Mouse (Mus musculus): ENCODE measurements around the gene 1700037H04Rik. TPM values are rescaled to one million over a fixed set of nuclear protein-coding genes. Genes with fewer than 3 reads are reported as not detected.

Gene 1700037H04Rik
- total and polyA plus RNA-seq, 2 experiments from 2014 or later, result 35.9 to 48.3 TPM

DNA sequence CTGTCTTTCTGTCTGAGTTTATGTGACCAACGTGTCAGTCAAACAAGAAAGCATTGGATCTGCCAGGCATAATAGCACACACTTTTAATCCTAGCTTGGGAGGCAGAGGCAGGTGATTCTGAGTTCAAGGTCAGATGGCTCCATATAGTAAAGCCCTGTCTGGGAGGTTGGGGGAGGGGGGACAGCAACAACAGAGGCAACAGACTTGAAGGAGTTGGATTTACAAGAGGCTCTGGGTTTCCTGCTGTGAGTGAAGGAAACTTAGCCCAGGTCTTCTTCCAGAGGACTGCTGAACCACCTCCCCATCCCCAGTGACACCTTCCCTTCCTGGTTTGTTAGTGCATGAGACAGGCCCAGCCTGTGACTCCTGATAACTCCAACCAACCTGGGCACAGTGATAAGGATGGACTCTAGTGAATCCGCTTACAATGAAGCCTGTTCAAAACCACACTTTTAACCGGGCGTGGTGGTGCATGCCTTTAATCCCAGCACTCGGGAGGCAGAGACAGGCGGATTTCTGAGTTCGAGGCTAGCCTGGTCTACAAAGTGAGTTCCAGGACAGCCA lies 7.6 kb downstream of the 1700037H04Rik start:
- H3K9ac ChIP-seq (replicated peaks; ENCODE audit: low read depth, low read length), result no peak overlapping the region
- H3K9me3 ChIP-seq (replicated peaks; ENCODE audit: control insufficient read depth, low read length), result no peaks in the 10 kb centered on the region
- peaks cover 44% of the 10 kb centered on the region for H3K36me3 ChIP-seq (replicated peaks; ENCODE audit: control insufficient read depth, insufficient read depth, low read length)
- H3K4me2 ChIP-seq (ENCODE audit: low read depth, low read length), result no peak overlapping the region
- DNase-seq (ENCODE audit: low spot score) (no peak), ATAC-seq (ENCODE audit: insufficient read depth, low read depth) (no peak)
- H3K4me3 ChIP-seq (ENCODE audit: low read depth, low read length), result no peak overlapping the region
- WGBS, result 84% methylated on average over 7 of the region's 7 CpGs
- H3K27ac ChIP-seq (ENCODE audit: low read depth), result no peak overlapping the region
- no peaks in the 10 kb centered on the region for H3K27me3 ChIP-seq (ENCODE audit: control insufficient read depth, insufficient read depth, low read length)
- TF ChIP-seq CTCF (IDR thresholded peaks at IDR 0.05; ENCODE audit: low read depth) (no peak), EP300 (IDR thresholded peaks at IDR 0.05; ENCODE audit: low read depth) (no peak)
- no peaks in the 10 kb centered on the region for H3K4me1 ChIP-seq (ENCODE audit: control insufficient read depth, insufficient read depth)

DNA sequence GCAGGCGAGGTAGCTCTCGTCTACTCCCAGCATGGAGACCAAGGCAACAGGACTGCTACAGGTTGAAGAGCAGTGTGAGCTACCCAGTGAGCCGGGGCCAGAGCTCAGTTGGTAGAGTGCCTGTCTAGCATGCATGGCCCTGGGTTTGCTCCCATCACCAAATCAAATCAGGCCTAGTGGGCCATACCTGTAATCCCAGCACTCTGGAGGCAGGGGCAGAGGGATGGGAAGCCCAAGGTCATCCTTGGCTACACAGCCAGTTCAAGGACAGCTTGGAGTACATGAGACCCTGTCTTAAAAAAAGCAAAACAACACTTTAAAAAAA lies 10.7 kb downstream of the 1700037H04Rik start:
- Histone ChIP-seq H3K36me3 (replicated peaks; ENCODE audit: control insufficient read depth, insufficient read depth, low read length) (peaks cover 54% of the 10 kb centered on the region), H3K9me3 (replicated peaks; ENCODE audit: control insufficient read depth, low read length) (no peaks in the 10 kb centered on the region), H3K27me3 (ENCODE audit: control insufficient read depth, insufficient read depth, low read length) (no peaks in the 10 kb centered on the region), H3K27ac (ENCODE audit: low read depth) (no peak overlapping the region), H3K4me3 (ENCODE audit: low read depth, low read length) (no peak overlapping the region), H3K9ac (replicated peaks; ENCODE audit: low read depth, low read length) (no peak overlapping the region), H3K4me2 (ENCODE audit: low read depth, low read length) (no peak overlapping the region), H3K4me1 (ENCODE audit: control insufficient read depth, insufficient read depth) (no peaks in the 10 kb centered on the region)
- DNase-seq (ENCODE audit: low spot score) (no peak), ATAC-seq (ENCODE audit: insufficient read depth, low read depth) (no peak)
- TF ChIP-seq EP300 (IDR thresholded peaks at IDR 0.05; ENCODE audit: low read depth), result no peak
- TF ChIP-seq CTCF (IDR thresholded peaks at IDR 0.05; ENCODE audit: low read depth), result no peak
- WGBS, result 93% methylated on average over 3 of the region's 3 CpGs

DNA sequence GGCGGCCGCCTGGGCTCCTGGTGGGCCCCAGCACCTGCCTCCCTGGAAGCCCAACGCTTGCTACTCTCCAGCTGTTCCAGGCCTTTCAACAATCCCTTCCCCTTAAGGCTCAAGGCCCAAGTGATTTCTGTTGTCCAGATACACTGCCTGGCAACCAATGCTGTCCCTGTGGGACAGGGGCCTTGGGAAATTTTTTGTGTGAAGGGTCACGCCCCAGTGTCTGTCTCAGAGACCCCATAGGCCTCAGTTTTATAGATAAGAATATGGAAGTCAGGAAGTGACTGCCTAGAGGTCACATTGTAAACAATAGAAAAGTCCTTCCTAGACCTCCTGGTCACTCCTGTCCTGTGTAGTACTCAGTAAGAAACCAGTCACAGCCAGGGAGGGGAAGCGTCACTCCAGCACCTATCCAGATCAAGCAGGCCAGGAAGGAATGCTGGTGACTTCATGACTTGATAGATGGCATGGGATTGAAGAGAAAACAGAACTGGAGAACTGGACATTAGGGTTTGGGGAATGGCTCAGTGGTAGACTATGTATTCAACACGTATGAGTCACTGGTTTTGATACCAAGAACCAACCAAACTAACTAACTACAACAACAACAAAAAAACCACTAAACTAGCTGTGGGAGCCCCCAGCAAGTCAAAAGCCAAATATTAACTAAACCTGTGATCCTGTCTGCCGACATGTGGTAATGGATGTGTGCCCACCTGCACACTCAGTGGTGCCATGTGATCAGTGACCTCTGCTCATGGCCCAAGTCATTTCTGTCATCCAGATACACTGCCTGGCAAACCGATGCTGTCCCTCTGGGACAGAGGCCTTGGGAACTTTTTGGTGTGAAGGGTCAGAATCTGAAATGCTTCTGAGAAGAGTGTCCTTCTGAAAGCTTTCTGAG lies 11.3 kb downstream of the 1700037H04Rik start:
- Histone ChIP-seq H3K27me3 (ENCODE audit: control insufficient read depth, insufficient read depth, low read length) (no peaks in the 10 kb centered on the region), H3K27ac (ENCODE audit: low read depth) (peak overlapping the region; percentile 2; the same call in 1 of the 2 replicates), H3K4me2 (ENCODE audit: low read depth, low read length) (no peak overlapping the region), H3K36me3 (replicated peaks; ENCODE audit: control insufficient read depth, insufficient read depth, low read length) (peaks cover 57% of the 10 kb centered on the region), H3K9ac (replicated peaks; ENCODE audit: low read depth, low read length) (no peak overlapping the region), H3K4me1 (ENCODE audit: control insufficient read depth, insufficient read depth) (no peaks in the 10 kb centered on the region), H3K4me3 (ENCODE audit: low read depth, low read length) (no peak overlapping the region), H3K9me3 (replicated peaks; ENCODE audit: control insufficient read depth, low read length) (no peaks in the 10 kb centered on the region)
- WGBS, result 70% methylated on average over 8 of the region's 8 CpGs
- no peak for DNase-seq (ENCODE audit: low spot score)
- TF ChIP-seq CTCF (IDR thresholded peaks at IDR 0.05; ENCODE audit: low read depth) (no peak), EP300 (IDR thresholded peaks at IDR 0.05; ENCODE audit: low read depth) (no peak)
- ATAC-seq (ENCODE audit: insufficient read depth, low read depth), result peak; percentile 59

DNA sequence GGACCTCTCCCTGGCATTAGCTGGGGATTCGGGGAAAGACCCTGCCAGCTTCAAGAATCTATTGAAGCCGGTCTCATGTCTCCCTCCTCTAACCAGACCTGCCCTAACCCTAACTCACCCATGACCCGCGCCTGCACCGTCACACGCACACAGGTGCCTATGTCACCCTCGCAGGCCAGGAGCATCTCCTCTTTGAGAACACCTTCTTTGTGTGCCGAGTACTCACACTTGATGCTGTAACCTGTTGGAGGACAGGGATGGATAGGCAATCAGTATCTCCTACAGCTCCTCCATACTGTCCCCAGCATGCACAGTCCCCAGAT lies 12.9 kb downstream of the 1700037H04Rik start:
- DNase-seq (ENCODE audit: low spot score) (no peak), ATAC-seq (ENCODE audit: insufficient read depth, low read depth) (no peak)
- Histone ChIP-seq H3K4me3 (ENCODE audit: low read depth, low read length) (no peak overlapping the region), H3K4me1 (ENCODE audit: control insufficient read depth, insufficient read depth) (no peaks in the 10 kb centered on the region), H3K36me3 (replicated peaks; ENCODE audit: control insufficient read depth, insufficient read depth, low read length) (peaks cover 58% of the 10 kb centered on the region), H3K27ac (ENCODE audit: low read depth) (no peak overlapping the region), H3K9ac (replicated peaks; ENCODE audit: low read depth, low read length) (no peak overlapping the region), H3K9me3 (replicated peaks; ENCODE audit: control insufficient read depth, low read length) (no peaks in the 10 kb centered on the region), H3K27me3 (ENCODE audit: control insufficient read depth, insufficient read depth, low read length) (no peaks in the 10 kb centered on the region), H3K4me2 (ENCODE audit: low read depth, low read length) (no peak overlapping the region)
- WGBS, result 92% methylated on average over 8 of the region's 8 CpGs
- TF ChIP-seq EP300 (IDR thresholded peaks at IDR 0.05; ENCODE audit: low read depth), result no peak
- TF ChIP-seq CTCF (IDR thresholded peaks at IDR 0.05; ENCODE audit: low read depth), result no peak

DNA sequence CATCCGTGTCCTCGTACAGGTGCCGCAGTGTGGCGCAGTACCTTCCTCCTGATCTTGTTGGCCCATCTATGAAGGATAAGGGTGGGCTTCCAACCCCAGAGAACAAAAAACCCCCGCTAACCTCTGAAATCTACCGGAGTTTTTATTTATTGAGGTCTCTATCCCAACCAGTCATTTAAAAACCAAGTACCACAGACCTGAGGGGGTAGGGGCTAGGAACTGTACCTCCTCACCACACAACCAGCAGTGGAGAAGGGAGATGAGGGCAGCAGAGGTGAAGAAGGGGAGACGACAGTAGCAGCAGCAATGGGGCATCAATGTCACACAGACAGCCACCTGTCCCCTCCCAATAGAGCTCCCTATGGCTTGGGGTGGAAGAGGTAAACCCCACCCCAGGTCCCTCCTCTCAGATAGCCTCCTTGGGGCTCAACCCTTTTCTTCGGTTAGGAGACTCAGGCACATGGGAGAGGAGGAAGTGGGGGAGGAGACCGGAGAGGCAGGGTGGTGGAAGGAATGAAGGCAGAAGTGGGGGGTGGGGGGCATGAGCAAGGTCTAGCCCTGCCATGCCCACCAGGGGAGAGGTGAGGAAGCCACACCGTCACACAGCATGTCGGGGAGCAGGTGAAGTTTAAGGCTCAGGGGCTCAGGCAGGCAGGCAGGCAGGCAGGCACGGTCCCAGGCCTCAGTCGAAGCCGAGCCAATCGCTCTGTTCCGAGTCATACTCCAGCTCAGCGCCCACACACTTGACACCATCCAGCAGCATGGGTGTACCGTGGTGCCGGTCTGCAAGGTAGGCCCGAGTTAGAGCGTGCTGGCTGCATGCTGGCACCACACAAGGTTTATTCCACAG lies 13.5 kb downstream of the 1700037H04Rik start:
- 79% methylated on average over 21 of the region's 21 CpGs for WGBS
- Histone ChIP-seq H3K27ac (ENCODE audit: low read depth) (no peak overlapping the region), H3K4me2 (ENCODE audit: low read depth, low read length) (no peak overlapping the region), H3K9me3 (replicated peaks; ENCODE audit: control insufficient read depth, low read length) (no peaks in the 10 kb centered on the region), H3K36me3 (replicated peaks; ENCODE audit: control insufficient read depth, insufficient read depth, low read length) (peaks cover 59% of the 10 kb centered on the region), H3K4me1 (ENCODE audit: control insufficient read depth, insufficient read depth) (no peaks in the 10 kb centered on the region), H3K4me3 (ENCODE audit: low read depth, low read length) (no peak overlapping the region), H3K9ac (replicated peaks; ENCODE audit: low read depth, low read length) (no peak overlapping the region), H3K27me3 (ENCODE audit: control insufficient read depth, insufficient read depth, low read length) (no peaks in the 10 kb centered on the region)
- ATAC-seq (ENCODE audit: insufficient read depth, low read depth), result no peak
- no peak for DNase-seq (ENCODE audit: low spot score)
- no peak for TF ChIP-seq EP300 (IDR thresholded peaks at IDR 0.05; ENCODE audit: low read depth)
- no peak for TF ChIP-seq CTCF (IDR thresholded peaks at IDR 0.05; ENCODE audit: low read depth)

All from heart, postnatal 0 days (tissue).